Mouse (Mus musculus) ES-E14 (cell line): ENCODE data around the gene Acy3. TPM values are rescaled to one million over a fixed set of nuclear protein-coding genes. Genes with fewer than 3 reads are reported as not detected.

ENCODE experiments used
- DNase-seq: peaks from one replicate; pipeline ENCODE4 v3.0.0-alpha.2; 2013; ENCODE audit warnings: low read depth, low spot score
- H3K27ac ChIP-seq: 2 replicates; pipeline ENCODE4 v1.5.1; 2012; ENCODE audit warnings: low read depth, mild to moderate bottlenecking, low read length, moderate library complexity, mixed read lengths; ENCODE audit not compliant: poor library complexity, insufficient read depth, severe bottlenecking
- H3K36me3 ChIP-seq: 2 replicates; pipeline ENCODE4 v1.6.1; 2012; ENCODE audit warnings: mild to moderate bottlenecking, low read length, moderate library complexity, mixed read lengths; ENCODE audit not compliant: control insufficient read depth, poor library complexity, insufficient read depth, severe bottlenecking
- H3K4me1 ChIP-seq, 2 experiments: fragments of 150-350 bp in 1 of 2; sonication (generic) in 1 of 2; 2 replicates each; pipeline ENCODE4 v1.6.1; 2012; ENCODE audit warnings: low read length in 2 of 2, mild to moderate bottlenecking in 1 of 2, mixed read lengths in 1 of 2; ENCODE audit not compliant: control insufficient read depth in 2 of 2, insufficient read depth in 2 of 2, poor library complexity in 1 of 2
- H3K4me3 ChIP-seq, 2 experiments: fragments of 150-350 bp in 1 of 2; sonication (generic) in 1 of 2; 2 replicates each; pipeline ENCODE4 v1.5.1; 2012; ENCODE audit warnings: low read length in 2 of 2, low read depth in 1 of 2, mild to moderate bottlenecking in 1 of 2, mixed read lengths in 1 of 2; ENCODE audit not compliant: insufficient read depth in 1 of 2, poor library complexity in 1 of 2, severe bottlenecking in 1 of 2
- H3K9ac ChIP-seq: 2 replicates; pipeline ENCODE4 v1.6.1; 2012; ENCODE audit warnings: low read depth, mild to moderate bottlenecking, low read length, mixed read lengths; ENCODE audit not compliant: poor library complexity, insufficient read depth, severe bottlenecking
- H3K9me3 ChIP-seq: fragments of 150-350 bp; sonication (generic); 2 replicates; pipeline ENCODE4 v1.6.1; 2012; ENCODE audit warnings: low read depth, mild to moderate bottlenecking, low read length; ENCODE audit not compliant: control insufficient read depth, insufficient read depth
- CHD2 ChIP-seq: IDR thresholded peaks from 2 replicates; pipeline ENCODE4 v1.6.1; 2014; ENCODE audit warnings: mild to moderate bottlenecking, low read depth, low read length, inconsistent platforms
- HCFC1 ChIP-seq: IDR thresholded peaks from 2 replicates; pipeline ENCODE4 v1.6.1; 2012; ENCODE audit warnings: low read length, inconsistent platforms, borderline replicate concordance; ENCODE audit not compliant: insufficient read depth
- MAFK ChIP-seq: IDR thresholded peaks from 2 replicates; pipeline ENCODE4 v1.6.1; 2014; ENCODE audit warnings: mild to moderate bottlenecking, low read depth, low read length, inconsistent platforms; ENCODE audit not compliant: insufficient read depth
- ZC3H11A ChIP-seq: IDR thresholded peaks from 2 replicates; pipeline ENCODE4 v1.6.1; 2012; ENCODE audit warnings: low read depth, mild to moderate bottlenecking, inconsistent platforms, low read length, borderline replicate concordance
- ZNF384 ChIP-seq: IDR thresholded peaks from 2 replicates; pipeline ENCODE4 v1.6.1; 2012; ENCODE audit warnings: low read depth, low read length, inconsistent platforms
- in situ Hi-C, 2 experiments: fragments of 600-800 bp; cut with MboI; formaldehyde crosslinking; loops; one replicate each; pipeline ENCODE4 v1.15.1; 2025; ENCODE audit warnings: low sequenced_read_pairs in 2 of 2, inconsistent platforms in 1 of 2; ENCODE audit not compliant: unreplicated experiment in 2 of 2
- total RNA-seq: library from RNA; depleted of rRNA; stranded (reverse); fragments of 300-350 nt; gene quantifications from 2 replicates; pipeline ENCODE4 v1.2.3, GENCODE M21; 2012

Acy3 gene
- total RNA-seq, 1 experiment = 2.1 TPM

- Histone ChIP-seq H3K4me1 (peaks cover 5 to 23% of the 10 kb centered on the region in 2 experiments; a peak in 2 of 4 replicates), H3K9ac (no peak overlapping the region), H3K36me3 (peaks cover 7% of the 10 kb centered on the region), H3K9me3 (no peaks in the 10 kb centered on the region), H3K4me3 (no peak overlapping the region), H3K27ac (no peak overlapping the region; the same call in 1 of the 2 replicates)
- in situ Hi-C loops = no loop called here
- no peak for DNase-seq
- TF ChIP-seq ZNF384 = no peak
- no peak for TF ChIP-seq MAFK
- TF ChIP-seq CHD2 = no peak
- no peak for TF ChIP-seq ZC3H11A
These were observed 28.4 kb downstream of the Acy3 start for GRCm38 (mm10) chr19:4014802-4015201.

DNA sequence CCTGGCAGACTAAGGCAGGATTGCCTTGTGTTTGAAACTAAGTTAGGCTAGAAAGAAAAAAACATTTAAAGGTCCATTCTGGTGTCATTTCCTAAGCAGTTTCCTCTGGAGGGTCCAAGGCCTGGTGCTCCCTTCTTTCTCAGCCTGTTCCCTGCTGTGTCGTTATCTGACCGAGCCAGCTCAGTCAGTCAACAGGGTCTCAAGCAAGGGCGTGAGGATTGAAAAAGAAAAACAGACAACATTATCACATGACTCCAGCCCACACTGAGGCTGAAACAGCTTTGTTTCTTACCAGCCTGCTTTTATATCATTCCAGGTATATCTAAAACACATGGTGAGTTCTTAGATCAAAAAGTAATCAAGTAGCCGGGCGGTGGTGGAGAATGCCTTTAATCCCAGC, 29.3 kb downstream of the Acy3 start:
- TF ChIP-seq HCFC1 = no peak
- no peak for TF ChIP-seq ZNF384
- no peak for TF ChIP-seq MAFK
- no peak for TF ChIP-seq ZC3H11A
- TF ChIP-seq CHD2 = no peak
- H3K4me1 ChIP-seq = peaks cover 5 to 23% of the 10 kb centered on the region in 2 experiments; a peak in 2 of 4 replicates
- no peak overlapping the region for H3K27ac ChIP-seq
- H3K4me3 ChIP-seq = no peak overlapping the region
- no peak for DNase-seq
- in situ Hi-C loops = no loop called here
- peaks cover 4% of the 10 kb centered on the region; the same call in 1 of the 2 replicates for H3K36me3 ChIP-seq
- no peak overlapping the region for H3K9ac ChIP-seq
- H3K9me3 ChIP-seq = no peaks in the 10 kb centered on the region

DNA sequence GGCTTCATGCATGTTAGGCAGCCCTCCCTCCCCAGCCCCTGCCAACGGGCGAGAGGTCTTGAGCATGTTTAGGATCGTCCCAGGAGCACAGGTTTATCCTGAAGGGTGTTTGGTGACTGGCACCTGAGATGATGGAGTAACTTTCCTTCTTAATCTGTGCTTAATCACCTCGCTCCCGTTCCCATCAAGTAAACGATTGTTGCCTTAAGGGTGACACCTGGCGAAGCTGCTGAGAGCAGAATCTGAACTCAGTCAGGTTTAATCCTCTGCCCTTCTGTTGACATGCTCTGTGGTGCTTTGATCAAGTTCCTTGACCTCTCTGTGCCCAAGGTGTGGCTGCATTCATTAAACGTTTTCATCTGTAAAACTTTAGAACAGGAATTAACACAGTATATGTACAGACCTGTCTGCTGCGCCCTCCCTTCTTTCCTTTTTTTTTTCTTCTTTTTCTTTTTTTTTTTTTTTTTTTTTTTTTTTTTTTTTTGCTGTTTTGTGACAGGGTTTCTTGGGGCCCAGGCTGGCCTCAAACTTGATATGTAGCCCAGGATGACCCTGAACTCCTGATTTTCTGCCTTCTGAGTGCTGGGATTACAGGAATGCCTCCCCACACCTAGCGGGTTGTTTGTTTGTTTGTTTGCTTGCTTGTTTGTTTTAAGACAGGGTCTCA, 31.7 kb downstream of the Acy3 start:
- TF ChIP-seq ZC3H11A = no peak
- TF ChIP-seq ZNF384 = peak; percentile 59; the same call in 1 of the 2 replicates
- H3K4me1 ChIP-seq = peaks cover 5 to 18% of the 10 kb centered on the region in 2 experiments; a peak in 2 of 4 replicates

GRCm38 (mm10) chr19:4018743-4019583, 32.6 kb downstream of the Acy3 start:
- H3K27ac ChIP-seq = no peak overlapping the region
- peak overlapping the region in 1 of 2 experiments; percentile 35; a peak in 1 of 4 replicates for H3K4me3 ChIP-seq
- no peaks in the 10 kb centered on the region for H3K9me3 ChIP-seq
- peaks cover 5 to 18% of the 10 kb centered on the region in 2 experiments; a peak in 2 of 4 replicates for H3K4me1 ChIP-seq
- TF ChIP-seq CHD2 = peak; percentile 90
- peak; percentile 89 for TF ChIP-seq ZC3H11A
- TF ChIP-seq MAFK = no peak
- TF ChIP-seq HCFC1 = 0 out of 2 replicates have a peak, but pooled peaks have one; percentile 50
- no peak for TF ChIP-seq ZNF384
- 0 out of 2 replicates have a peak overlapping the region, but pooled peaks have one; percentile 3 for H3K9ac ChIP-seq
- peak; percentile 75 for DNase-seq
- H3K36me3 ChIP-seq = no peaks in the 10 kb centered on the region
- in situ Hi-C loops = no loop called here

More for the DNA sequence above, 31.7 kb downstream of the Acy3 start:
- Histone ChIP-seq H3K9ac (no peak overlapping the region), H3K4me3 (no peak overlapping the region), H3K27ac (no peak overlapping the region), H3K9me3 (no peaks in the 10 kb centered on the region), H3K36me3 (no peaks in the 10 kb centered on the region)
- DNase-seq = no peak
- in situ Hi-C loops = no loop called here
